Mouse (Mus musculus) WW6 (cell line): Measurements from ENCODE around the gene Frmd4b.

ENCODE experiments used
- DNase-seq: peaks from one replicate; pipeline ENCODE4 v3.0.0-alpha.2; 2013; ENCODE audit warnings: low read depth, low spot score

Frmd4b gene

DNA sequence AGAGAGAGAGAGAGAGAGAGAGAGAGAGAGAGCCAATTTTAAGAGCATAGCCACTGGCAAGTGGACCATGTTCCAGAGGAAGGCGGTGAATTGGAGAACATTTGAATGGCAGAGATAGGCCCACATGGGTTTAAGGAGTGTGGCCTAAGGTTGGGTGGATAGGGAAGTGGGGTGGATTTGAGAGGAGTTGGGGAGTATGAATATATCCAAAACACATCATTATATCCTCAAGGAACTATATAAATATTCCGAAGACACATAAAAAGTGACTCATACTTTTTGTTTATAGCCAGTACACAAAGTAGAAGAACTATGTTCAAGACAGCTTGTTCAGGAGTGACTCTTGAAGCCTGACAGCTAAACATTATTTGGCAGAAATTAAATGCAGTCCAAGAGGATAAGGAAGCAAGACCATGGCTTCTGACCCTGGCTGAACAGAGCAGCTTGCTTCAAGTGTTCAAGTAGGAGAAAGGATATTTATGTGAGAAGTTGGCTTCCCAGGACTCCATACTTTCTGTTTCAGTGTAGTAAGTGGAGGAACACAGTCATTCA is 36.8 kb downstream of the Frmd4b start:
- DNase-seq, result no peak

DNA sequence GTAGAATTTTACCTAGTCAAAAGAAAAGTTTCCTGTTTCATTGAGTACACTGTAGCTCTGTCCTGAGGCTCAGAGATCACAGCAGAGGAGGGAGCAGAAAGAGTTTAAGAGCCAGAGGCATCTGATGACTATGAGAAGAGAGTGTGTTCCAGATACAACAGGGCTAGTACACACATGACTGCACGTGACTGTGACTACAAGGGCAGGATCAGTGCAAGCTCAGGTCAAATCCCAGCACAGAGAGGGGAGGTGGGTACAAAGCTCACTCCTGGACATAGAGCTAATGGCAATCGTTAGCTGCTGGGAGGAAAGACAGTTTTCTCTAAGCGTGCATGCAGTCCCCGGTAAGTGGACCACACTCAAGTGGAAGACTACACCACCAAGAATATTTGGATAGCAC is 37.6 kb downstream of the Frmd4b start:
- DNase-seq, result no peak

GRCm38 (mm10) chr6:97578210-97578609 is 39.1 kb downstream of the Frmd4b start:
- DNase-seq, result no peak

GRCm38 (mm10) chr6:97577349-97577748 is 40.0 kb downstream of the Frmd4b start:
- no peak for DNase-seq

- DNase-seq, result no peak
Measured at GRCm38 (mm10) chr6:97576565-97577346, 40.6 kb downstream of the Frmd4b start.

GRCm38 (mm10) chr6:97576096-97576495 is 41.2 kb downstream of the Frmd4b start:
- DNase-seq, result no peak

DNA sequence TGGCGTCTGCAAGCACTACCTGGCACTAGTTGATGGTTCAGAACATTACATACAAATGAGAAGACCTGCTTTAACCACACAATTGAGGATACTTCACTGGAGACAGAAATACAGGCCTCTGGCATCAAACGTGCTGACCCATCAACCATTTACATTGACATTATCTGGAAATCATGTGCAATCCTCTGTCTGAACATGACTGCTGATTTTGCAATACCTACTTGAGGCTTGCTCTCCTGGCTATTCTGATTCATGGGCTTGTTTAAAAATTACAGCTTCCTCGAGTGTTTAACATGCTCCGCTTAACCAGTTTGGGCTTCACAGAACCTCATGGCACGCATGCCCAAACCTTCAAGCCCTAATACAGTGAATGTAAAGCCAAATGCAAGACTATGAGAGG is 42.4 kb downstream of the Frmd4b start:
- DNase-seq, result no peak

DNA sequence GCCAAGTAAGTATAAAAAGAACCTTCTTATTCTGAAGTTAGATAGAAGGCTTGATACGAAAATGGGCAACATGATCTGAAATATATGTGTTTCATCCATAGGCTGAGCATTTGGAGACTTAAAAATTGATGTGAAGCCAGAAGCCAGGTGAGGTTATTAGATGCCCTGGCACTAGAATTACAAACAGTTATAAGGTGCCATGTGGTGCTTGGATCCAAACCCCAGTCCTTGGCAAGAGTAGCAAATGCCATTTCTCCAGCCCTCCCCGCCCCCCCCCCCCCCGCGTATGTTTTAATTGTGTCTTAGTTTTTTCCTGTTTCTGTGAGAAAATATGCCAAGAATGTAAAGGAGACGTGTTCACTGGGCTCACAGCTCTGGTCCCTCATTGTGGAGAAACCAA is 45.1 kb downstream of the Frmd4b start:
- no peak for DNase-seq

DNA sequence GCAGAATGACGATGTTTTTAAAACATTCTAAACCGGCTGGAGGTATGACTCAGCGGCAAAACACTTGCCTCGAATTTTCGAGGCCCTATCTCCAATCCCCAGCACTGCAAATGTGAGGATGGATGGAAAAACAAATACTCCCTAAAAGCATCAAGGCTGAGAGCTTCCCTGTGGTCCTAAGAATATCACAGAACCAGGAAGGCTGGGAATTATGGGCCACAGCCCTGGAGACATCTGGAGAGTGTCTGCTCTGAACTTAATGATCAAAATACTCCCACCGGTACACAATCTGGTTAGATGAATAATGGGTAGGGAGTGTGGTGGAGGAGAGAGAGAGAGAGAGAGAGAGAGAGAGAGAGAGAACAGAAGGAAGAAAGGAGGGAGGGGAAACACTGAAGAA is 48.8 kb downstream of the Frmd4b start:
- no peak for DNase-seq

- DNase-seq, result no peak
Measured at GRCm38 (mm10) chr6:97566746-97567145, 50.6 kb downstream of the Frmd4b start.

DNA sequence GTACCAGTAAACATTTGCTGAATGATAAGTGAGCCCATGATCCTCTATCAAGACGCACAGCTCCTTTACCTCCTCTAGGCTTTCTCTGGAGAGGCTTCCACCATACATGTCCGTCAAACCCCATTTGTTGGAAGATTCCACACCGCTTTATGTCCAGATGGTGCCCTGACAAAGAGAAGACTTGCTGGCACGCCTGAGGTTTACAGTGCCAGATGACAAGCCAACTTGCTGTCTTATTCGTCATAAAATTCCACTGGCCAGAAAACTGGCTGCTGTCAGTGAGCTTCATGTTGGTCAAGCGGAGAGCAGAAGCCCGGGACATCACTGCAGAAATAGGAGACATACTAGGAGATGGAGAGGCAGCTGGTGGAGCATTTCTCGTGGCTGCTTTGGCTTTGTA is 60.2 kb downstream of the Frmd4b start:
- no peak for DNase-seq

- no peak for DNase-seq
Measured at GRCm38 (mm10) chr6:97555637-97556036, 61.7 kb downstream of the Frmd4b start.

DNA sequence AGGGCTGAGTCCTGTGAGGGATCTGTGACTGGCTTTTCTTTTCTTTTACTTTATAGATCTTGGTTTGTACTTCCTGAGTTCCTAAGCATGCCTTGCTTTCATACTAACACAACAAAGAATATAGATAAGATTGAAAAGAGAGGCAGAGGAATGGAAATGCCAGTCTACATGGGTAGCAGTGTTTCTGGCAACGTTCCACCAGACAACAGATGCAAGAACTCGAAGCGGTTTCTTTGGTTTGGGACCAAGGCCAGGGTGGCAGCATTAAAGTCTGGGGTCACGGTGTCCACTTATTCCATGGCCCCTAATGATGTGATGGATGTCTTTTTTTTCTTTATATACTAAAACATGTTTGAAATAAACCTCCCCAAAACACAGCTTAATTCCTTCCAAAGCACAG is 63.9 kb downstream of the Frmd4b start:
- DNase-seq, result no peak

- no peak for DNase-seq
Measured at GRCm38 (mm10) chr6:97552573-97552972, 64.8 kb downstream of the Frmd4b start.

GRCm38 (mm10) chr6:97551884-97552283 is 65.5 kb downstream of the Frmd4b start:
- DNase-seq, result no peak

- DNase-seq, result no peak
Measured at GRCm38 (mm10) chr6:97551161-97551560, 66.2 kb downstream of the Frmd4b start.

- no peak for DNase-seq
Measured at GRCm38 (mm10) chr6:97540458-97540857, 76.9 kb downstream of the Frmd4b start.

- DNase-seq, result no peak
Measured at GRCm38 (mm10) chr6:97535763-97536445, 81.4 kb downstream of the Frmd4b start.

DNA sequence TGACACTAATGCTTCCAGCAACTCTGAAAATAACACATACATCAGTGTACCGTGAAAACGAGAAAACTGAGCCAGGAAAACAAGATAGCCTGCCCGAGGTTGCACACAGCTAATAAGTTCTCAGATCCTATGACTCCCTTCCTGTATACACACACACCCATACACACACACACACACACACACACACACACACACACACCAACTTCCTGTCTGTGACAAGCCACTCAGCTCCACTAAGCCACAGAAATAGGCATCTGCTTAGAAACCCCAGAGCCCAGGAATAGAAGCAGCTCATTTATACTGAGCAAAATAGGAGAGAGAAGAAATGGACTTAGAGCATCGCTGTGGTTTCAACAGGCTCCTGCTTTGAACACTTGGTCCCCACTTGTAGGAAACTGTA is 86.3 kb downstream of the Frmd4b start:
- DNase-seq, result no peak

DNA sequence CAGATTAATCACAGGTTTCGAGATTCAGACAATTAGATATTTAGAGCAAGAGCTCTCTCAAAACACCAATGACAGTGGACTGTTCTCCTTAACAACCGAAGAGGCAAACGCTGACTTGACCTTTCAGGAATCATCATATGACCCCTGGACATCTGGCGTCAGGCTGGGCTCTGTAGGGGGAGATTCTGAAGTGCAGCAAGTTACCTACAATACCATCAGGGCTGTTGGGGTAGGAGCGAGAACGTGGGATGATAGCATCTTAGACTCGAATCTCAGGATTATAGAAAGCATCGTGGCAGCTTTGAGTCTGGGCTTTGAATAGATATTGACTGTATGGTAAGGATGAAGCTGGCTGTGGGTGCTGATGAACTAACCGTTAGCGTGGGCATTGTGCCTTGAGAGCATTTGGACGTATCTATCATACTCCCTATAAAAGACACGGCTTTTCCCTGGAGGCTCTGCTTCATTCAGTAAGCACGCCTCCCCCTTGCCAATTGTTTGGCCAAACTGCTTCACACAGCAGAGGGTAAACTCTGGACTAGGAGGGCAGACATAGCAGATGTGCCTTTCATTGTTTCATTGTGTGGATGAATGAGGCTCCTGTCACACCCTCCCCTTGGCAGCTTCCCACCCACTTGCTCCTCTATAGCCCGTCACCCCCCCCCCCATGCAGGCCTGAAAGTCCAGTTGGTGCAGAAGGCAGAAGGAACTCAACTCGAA is 88.2 kb downstream of the Frmd4b start:
- DNase-seq, result no peak

DNA sequence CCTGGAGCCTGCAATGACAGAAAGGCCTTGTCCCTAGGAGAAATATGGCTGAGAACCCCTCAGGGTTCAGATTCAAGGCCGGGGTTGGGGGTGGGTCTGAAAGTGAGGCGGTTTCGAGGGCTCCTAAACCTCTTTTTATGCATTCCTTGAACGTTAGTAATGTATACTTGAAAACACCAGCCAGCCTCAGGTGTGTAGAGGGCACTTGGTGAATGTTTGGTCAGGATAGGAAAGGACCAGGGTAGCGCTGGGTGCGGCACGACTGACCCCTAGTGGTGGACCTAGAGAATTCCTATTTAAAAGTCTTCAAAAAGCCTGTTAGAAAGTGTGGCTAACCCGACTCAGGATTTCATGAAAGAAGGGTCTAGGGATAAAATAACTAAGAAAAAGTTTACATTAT is 91.2 kb downstream of the Frmd4b start:
- DNase-seq, result no peak

GRCm38 (mm10) chr6:97523118-97523517 is 94.2 kb downstream of the Frmd4b start:
- peak; percentile 50 for DNase-seq
